ENCODE assay signal across 22 mouse cellular contexts in the genomic region with DNA sequence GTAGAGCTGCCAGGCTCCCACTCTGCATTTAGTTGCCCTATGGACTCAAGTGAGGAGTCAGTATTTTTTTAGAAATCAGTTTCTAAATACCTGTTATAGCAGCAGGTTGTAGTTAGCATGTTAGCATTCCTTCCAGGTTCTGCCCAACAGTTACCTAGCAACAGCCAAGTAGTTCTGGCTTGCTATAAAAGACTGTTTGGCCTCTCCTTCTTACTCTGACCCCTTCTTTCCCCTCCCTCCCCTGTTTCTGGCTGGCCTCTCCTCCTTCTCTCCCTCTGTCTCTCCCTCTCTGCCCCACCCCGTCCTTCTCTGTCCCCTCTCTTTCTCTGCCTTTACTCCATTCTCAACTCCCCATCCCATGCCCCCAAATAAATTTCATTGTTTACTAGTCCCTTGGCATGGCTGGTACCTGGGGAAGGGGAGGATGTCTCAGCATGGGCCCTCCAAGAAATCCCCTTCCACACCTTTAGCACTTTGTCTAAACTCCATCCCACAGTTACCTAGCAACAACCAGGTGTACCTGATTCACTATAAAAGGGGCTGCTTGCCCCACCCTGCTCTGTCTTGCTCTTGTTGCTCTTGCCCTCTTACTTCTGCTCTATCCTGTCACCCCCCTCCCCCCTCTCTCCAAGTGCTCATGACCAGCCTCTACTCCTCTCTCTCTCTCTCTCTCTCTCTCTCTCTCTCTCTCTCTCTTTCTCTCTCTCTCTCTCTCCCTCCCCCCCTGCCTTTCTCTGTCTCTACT.
DNase-seq lines count a peak whose midpoint lies in the region; ATAC-seq lines count a peak whose summit lies in the region.
"Had no signal": no experiment of that assay in that cellular context is flagged by ENCODE, and none has a peak within 500 bp of the region (broad histone marks: within the 10 kb centered on the region; RNA-seq: fewer than 3 reads in every experiment).

No protein-coding gene starts in this region.

- H3K9me3 ChIP-seq in hindbrain, embryonic 10.5 days, result no peaks in the 10 kb centered on the region
- no peaks in the 10 kb centered on the region for H3K9me3 ChIP-seq in hindbrain, embryonic 11.5 days (ENCODE audit: control insufficient read depth, low read length)
- H3K9me3 ChIP-seq in lung, embryonic 15.5 days, result no peaks in the 10 kb centered on the region
- H3K9me3 ChIP-seq in midbrain, embryonic 16.5 days (replicated peaks; ENCODE audit: control insufficient read depth, low read length, poor library complexity, severe bottlenecking), result no peaks in the 10 kb centered on the region
- no peaks in the 10 kb centered on the region for H3K9me3 ChIP-seq in midbrain, embryonic 10.5 days (replicated peaks)
- H3K9me3 ChIP-seq in hindbrain, embryonic 16.5 days (ENCODE audit: control insufficient read depth, low read length), result no peaks in the 10 kb centered on the region
- H3K9me3 ChIP-seq: heart, embryonic 12.5 days; limb, embryonic 12.5 days; megakaryocyte, embryonic 14.5 days had no signal

- DNase-seq in hindbrain, embryonic 10.5 days (ENCODE audit: low spot score), result no peak
- no peak for DNase-seq in hindbrain, embryonic 11.5 days (ENCODE audit: low spot score)
- no peak for DNase-seq in lung, postnatal 25 days (ENCODE audit: low spot score)
- no peak for DNase-seq in midbrain, embryonic 10.5 days (ENCODE audit: low spot score)
- no peak for DNase-seq in kidney, adult 9 months
- DNase-seq: adrenal gland, adult 2 months; cerebellum, adult 11-12 months; cerebellum, postnatal 14 days; gastrocnemius, postnatal 14 days; heart, adult 11 months; heart, postnatal 10 days; kidney, postnatal 36 days; layer of hippocampus, postnatal 36 days; liver, postnatal 0 days; right cerebral cortex, postnatal 14 days had no signal

- ATAC-seq in hindbrain, embryonic 11.5 days (ENCODE audit: low FRiP score), result no peak
- ATAC-seq in lung, embryonic 15.5 days (ENCODE audit: borderline replicate concordance, extremely low read depth, low FRiP score, low TSS enrichment), result peak; percentile 47; the same call in 1 of the 2 replicates
- ATAC-seq in midbrain, embryonic 16.5 days, result peak; percentile 51
- peak; percentile 63; the same call in 1 of the 2 replicates for ATAC-seq in hindbrain, embryonic 16.5 days
- ATAC-seq: liver, postnatal 0 days had no signal

- peak overlapping the region; percentile 8; the same call in 1 of the 2 replicates for H3K27ac ChIP-seq in hindbrain, embryonic 10.5 days
- no peak overlapping the region for H3K27ac ChIP-seq in hindbrain, embryonic 11.5 days (ENCODE audit: low read depth, low read length)
- no peak overlapping the region for H3K27ac ChIP-seq in lung, embryonic 15.5 days
- no peak overlapping the region for H3K27ac ChIP-seq in midbrain, embryonic 16.5 days (ENCODE audit: low read length)
- H3K27ac ChIP-seq in midbrain, embryonic 10.5 days (replicated peaks), result no peak overlapping the region
- H3K27ac ChIP-seq in hindbrain, embryonic 16.5 days (ENCODE audit: low read depth, low read length), result no peak overlapping the region
- H3K27ac ChIP-seq: limb, embryonic 12.5 days had no signal

- H3K4me2 ChIP-seq in hindbrain, embryonic 11.5 days (replicated peaks; ENCODE audit: low read depth, low read length), result no peak overlapping the region
- no peak overlapping the region for H3K4me2 ChIP-seq in lung, embryonic 15.5 days
- no peak overlapping the region for H3K4me2 ChIP-seq in midbrain, embryonic 16.5 days (ENCODE audit: low read length)
- H3K4me2 ChIP-seq in hindbrain, embryonic 16.5 days (ENCODE audit: low read length), result no peak overlapping the region
- H3K4me2 ChIP-seq: heart, embryonic 12.5 days; limb, embryonic 12.5 days; liver, embryonic 11.5 days had no signal

- 50% methylated on average over 1 of the region's 1 CpGs for WGBS in hindbrain, embryonic 10.5 days
- WGBS in hindbrain, embryonic 11.5 days, result 33% methylated on average over 1 of the region's 1 CpGs
- 58% methylated on average over 1 of the region's 1 CpGs for WGBS in lung, embryonic 15.5 days
- WGBS in midbrain, embryonic 16.5 days, result 27% methylated on average over 1 of the region's 1 CpGs
- WGBS in midbrain, embryonic 10.5 days, result 35% methylated on average over 1 of the region's 1 CpGs
- WGBS in hindbrain, embryonic 16.5 days, result 35% methylated on average over 1 of the region's 1 CpGs

- no peaks in the 10 kb centered on the region for H3K36me3 ChIP-seq in hindbrain, embryonic 10.5 days
- no peaks in the 10 kb centered on the region for H3K36me3 ChIP-seq in hindbrain, embryonic 11.5 days (ENCODE audit: control insufficient read depth, insufficient read depth, low read length)
- no peaks in the 10 kb centered on the region for H3K36me3 ChIP-seq in lung, embryonic 15.5 days
- H3K36me3 ChIP-seq in midbrain, embryonic 16.5 days (ENCODE audit: control insufficient read depth, insufficient read depth, low read length), result no peaks in the 10 kb centered on the region
- H3K36me3 ChIP-seq in midbrain, embryonic 10.5 days, result no peaks in the 10 kb centered on the region
- no peaks in the 10 kb centered on the region for H3K36me3 ChIP-seq in hindbrain, embryonic 16.5 days (ENCODE audit: control insufficient read depth, insufficient read depth, low read length)
- H3K36me3 ChIP-seq: heart, embryonic 12.5 days; limb, embryonic 12.5 days had no signal

- peaks cover 33% of the 10 kb centered on the region for H3K4me1 ChIP-seq in hindbrain, embryonic 10.5 days (replicated peaks)
- no peaks in the 10 kb centered on the region for H3K4me1 ChIP-seq in hindbrain, embryonic 11.5 days (replicated peaks; ENCODE audit: control insufficient read depth, insufficient read depth, low read length)
- no peaks in the 10 kb centered on the region for H3K4me1 ChIP-seq in lung, embryonic 15.5 days
- peaks cover 3% of the 10 kb centered on the region; the same call in 1 of the 2 replicates for H3K4me1 ChIP-seq in midbrain, embryonic 16.5 days (ENCODE audit: control insufficient read depth, insufficient read depth, low read length)
- H3K4me1 ChIP-seq in midbrain, embryonic 10.5 days, result peaks cover 40% of the 10 kb centered on the region
- no peaks in the 10 kb centered on the region for H3K4me1 ChIP-seq in hindbrain, embryonic 16.5 days (ENCODE audit: control insufficient read depth, insufficient read depth, low read depth, low read length)
- H3K4me1 ChIP-seq: heart, embryonic 12.5 days; megakaryocyte, embryonic 14.5 days had no signal

- H3K27me3 ChIP-seq in hindbrain, embryonic 10.5 days (ENCODE audit: insufficient read depth, poor library complexity, severe bottlenecking), result peaks cover 8% of the 10 kb centered on the region; the same call in 1 of the 2 replicates
- H3K27me3 ChIP-seq in hindbrain, embryonic 11.5 days (ENCODE audit: control insufficient read depth, insufficient read depth, low read length), result no peaks in the 10 kb centered on the region
- no peaks in the 10 kb centered on the region for H3K27me3 ChIP-seq in lung, embryonic 15.5 days
- no peaks in the 10 kb centered on the region for H3K27me3 ChIP-seq in midbrain, embryonic 16.5 days (ENCODE audit: control insufficient read depth, insufficient read depth, low read depth, low read length)
- peaks cover 33% of the 10 kb centered on the region for H3K27me3 ChIP-seq in midbrain, embryonic 10.5 days (ENCODE audit: low read depth, poor library complexity, severe bottlenecking)
- 0 out of 2 replicates have a peak, but pooled peaks cover 3% of the 10 kb centered on the region for H3K27me3 ChIP-seq in hindbrain, embryonic 16.5 days (replicated peaks; ENCODE audit: control insufficient read depth, insufficient read depth, low read length)
- H3K27me3 ChIP-seq: heart, embryonic 12.5 days; limb, embryonic 12.5 days; megakaryocyte, embryonic 14.5 days had no signal

- no peak overlapping the region for H3K9ac ChIP-seq in hindbrain, embryonic 11.5 days (ENCODE audit: low read depth, low read length)
- no peak overlapping the region for H3K9ac ChIP-seq in lung, embryonic 15.5 days
- H3K9ac ChIP-seq in midbrain, embryonic 16.5 days (ENCODE audit: low read depth, low read length), result no peak overlapping the region
- no peak overlapping the region for H3K9ac ChIP-seq in hindbrain, embryonic 16.5 days (ENCODE audit: low read depth, low read length)
- H3K9ac ChIP-seq: heart, embryonic 12.5 days; limb, embryonic 12.5 days; liver, postnatal 0 days had no signal

- no peak overlapping the region for H3K4me3 ChIP-seq in hindbrain, embryonic 10.5 days
- no peak overlapping the region for H3K4me3 ChIP-seq in hindbrain, embryonic 11.5 days (ENCODE audit: low read depth, low read length)
- no peak overlapping the region for H3K4me3 ChIP-seq in lung, embryonic 15.5 days
- H3K4me3 ChIP-seq in midbrain, embryonic 16.5 days (ENCODE audit: low read depth, low read length), result no peak overlapping the region
- no peak overlapping the region for H3K4me3 ChIP-seq in midbrain, embryonic 10.5 days
- H3K4me3 ChIP-seq in hindbrain, embryonic 16.5 days (ENCODE audit: low read length), result no peak overlapping the region
- H3K4me3 ChIP-seq: heart, embryonic 12.5 days; limb, embryonic 12.5 days; megakaryocyte, embryonic 14.5 days had no signal
